23 mouse cellular contexts compared by ENCODE assay signal in genomic region chr5:113550759-113551158, GRCm38 (mm10).
DNase-seq lines count a peak whose midpoint lies in the region; ATAC-seq lines count a peak whose summit lies in the region.
"Had no signal": no experiment of that assay in that cellular context is flagged by ENCODE, and none has a peak within 500 bp of the region (broad histone marks: within the 10 kb centered on the region; RNA-seq: fewer than 3 reads in every experiment).

No protein-coding gene starts in this region.

- WGBS in hindbrain, embryonic 13.5 days: 34% methylated on average over 19 of the region's 19 CpGs
- 23% methylated on average over 19 of the region's 19 CpGs for WGBS in hindbrain, embryonic 12.5 days
- 28% methylated on average over 19 of the region's 19 CpGs for WGBS in midbrain, embryonic 10.5 days
- WGBS in midbrain, embryonic 14.5 days: 35% methylated on average over 19 of the region's 19 CpGs
- 21% methylated on average over 19 of the region's 19 CpGs for WGBS in intestine, embryonic 16.5 days

- DNase-seq in midbrain, embryonic 10.5 days (ENCODE audit: low spot score): no peak
- no peak for DNase-seq in midbrain, embryonic 14.5 days
- DNase-seq in R1 (ENCODE audit: low read depth, low spot score): peak; percentile 91
- peak; percentile 12 to 16 for DNase-seq in kidney, postnatal 4 days
- DNase-seq in heart, postnatal 10 days: no peak
- DNase-seq: adrenal gland, postnatal 14 days; B cell, adult 2 months; heart, postnatal 4 days; liver, embryonic 13.5 days; lung, adult 2 months; lung, postnatal 36 days; right cerebral cortex, postnatal 4 days; thymus, postnatal 14 days had no signal

- ATAC-seq in hindbrain, embryonic 13.5 days (ENCODE audit: low FRiP score): no peak
- ATAC-seq in hindbrain, embryonic 12.5 days (ENCODE audit: low FRiP score): no peak
- no peak for ATAC-seq in midbrain, embryonic 14.5 days (ENCODE audit: low FRiP score, low TSS enrichment)
- no peak for ATAC-seq in intestine, embryonic 16.5 days
- ATAC-seq: forebrain, embryonic 15.5 days; hindbrain, embryonic 16.5 days; midbrain, embryonic 15.5 days had no signal

- intact Hi-C loops in heart, postnatal 10 days (cut with DNase I): no loop called here

- H3K4me2 ChIP-seq in hindbrain, embryonic 13.5 days: no peak overlapping the region
- no peak overlapping the region for H3K4me2 ChIP-seq in hindbrain, embryonic 12.5 days (replicated peaks)
- no peak overlapping the region for H3K4me2 ChIP-seq in midbrain, embryonic 14.5 days (ENCODE audit: low read length)
- H3K4me2 ChIP-seq in intestine, embryonic 16.5 days (ENCODE audit: low read depth, low read length): no peak overlapping the region
- H3K4me2 ChIP-seq: embryonic facial prominence, embryonic 15.5 days; forebrain, embryonic 15.5 days; heart, embryonic 15.5 days; liver, embryonic 13.5 days; midbrain, embryonic 15.5 days; neural tube, embryonic 13.5 days had no signal

- H3K36me3 ChIP-seq in hindbrain, embryonic 13.5 days: no peaks in the 10 kb centered on the region
- H3K36me3 ChIP-seq in hindbrain, embryonic 12.5 days: no peaks in the 10 kb centered on the region
- no peaks in the 10 kb centered on the region for H3K36me3 ChIP-seq in midbrain, embryonic 10.5 days
- no peaks in the 10 kb centered on the region for H3K36me3 ChIP-seq in midbrain, embryonic 14.5 days (ENCODE audit: control insufficient read depth, insufficient read depth, low read length)
- no peaks in the 10 kb centered on the region for H3K36me3 ChIP-seq in intestine, embryonic 16.5 days (ENCODE audit: control insufficient read depth, insufficient read depth, low read length)
- H3K36me3 ChIP-seq: embryonic facial prominence, embryonic 15.5 days; forebrain, embryonic 15.5 days; heart, embryonic 15.5 days; liver, embryonic 13.5 days; midbrain, embryonic 15.5 days had no signal

- H3K9me3 ChIP-seq in hindbrain, embryonic 13.5 days: no peaks in the 10 kb centered on the region
- H3K9me3 ChIP-seq in hindbrain, embryonic 12.5 days (replicated peaks): no peaks in the 10 kb centered on the region
- H3K9me3 ChIP-seq in midbrain, embryonic 10.5 days (replicated peaks): no peaks in the 10 kb centered on the region
- H3K9me3 ChIP-seq in midbrain, embryonic 14.5 days (ENCODE audit: control insufficient read depth, low read length): no peaks in the 10 kb centered on the region
- H3K9me3 ChIP-seq in intestine, embryonic 16.5 days (ENCODE audit: control insufficient read depth, low read length): no peaks in the 10 kb centered on the region
- H3K9me3 ChIP-seq: embryonic facial prominence, embryonic 15.5 days; forebrain, embryonic 15.5 days; heart, embryonic 15.5 days; liver, embryonic 13.5 days; megakaryocyte, embryonic 14.5 days; midbrain, embryonic 15.5 days; neural tube, embryonic 13.5 days had no signal

- no peak overlapping the region for H3K27ac ChIP-seq in hindbrain, embryonic 13.5 days
- no peak overlapping the region for H3K27ac ChIP-seq in hindbrain, embryonic 12.5 days
- peak overlapping the region; percentile 17; the same call in 1 of the 2 replicates for H3K27ac ChIP-seq in midbrain, embryonic 10.5 days (replicated peaks)
- H3K27ac ChIP-seq in midbrain, embryonic 14.5 days (replicated peaks; ENCODE audit: low read depth, low read length): no peak overlapping the region
- H3K27ac ChIP-seq in intestine, embryonic 16.5 days (ENCODE audit: low read length): no peak overlapping the region
- H3K27ac ChIP-seq: embryonic facial prominence, embryonic 15.5 days; forebrain, embryonic 15.5 days; heart, embryonic 15.5 days; liver, embryonic 13.5 days; midbrain, embryonic 15.5 days; neural tube, embryonic 13.5 days had no signal

- H3K4me3 ChIP-seq in hindbrain, embryonic 13.5 days: no peak overlapping the region
- no peak overlapping the region for H3K4me3 ChIP-seq in hindbrain, embryonic 12.5 days
- no peak overlapping the region for H3K4me3 ChIP-seq in midbrain, embryonic 10.5 days
- no peak overlapping the region for H3K4me3 ChIP-seq in midbrain, embryonic 14.5 days (replicated peaks; ENCODE audit: low read depth, low read length)
- no peak overlapping the region for H3K4me3 ChIP-seq in intestine, embryonic 16.5 days (ENCODE audit: low read length)
- H3K4me3 ChIP-seq: embryonic facial prominence, embryonic 15.5 days; forebrain, embryonic 15.5 days; heart, embryonic 15.5 days; liver, embryonic 13.5 days; megakaryocyte, embryonic 14.5 days; midbrain, embryonic 15.5 days; neural tube, embryonic 13.5 days had no signal

- peak overlapping the region; percentile 29; the same call in 1 of the 2 replicates for H3K9ac ChIP-seq in hindbrain, embryonic 13.5 days
- H3K9ac ChIP-seq in hindbrain, embryonic 12.5 days: no peak overlapping the region
- no peak overlapping the region for H3K9ac ChIP-seq in midbrain, embryonic 14.5 days (replicated peaks; ENCODE audit: low read length)
- no peak overlapping the region for H3K9ac ChIP-seq in intestine, embryonic 16.5 days (ENCODE audit: low read depth, low read length)
- H3K9ac ChIP-seq: embryonic facial prominence, embryonic 15.5 days; forebrain, embryonic 15.5 days; heart, embryonic 15.5 days; liver, embryonic 13.5 days; midbrain, embryonic 15.5 days; neural tube, embryonic 13.5 days had no signal

- peaks cover 42% of the 10 kb centered on the region for H3K27me3 ChIP-seq in hindbrain, embryonic 13.5 days
- H3K27me3 ChIP-seq in hindbrain, embryonic 12.5 days: peaks cover 28% of the 10 kb centered on the region
- peaks cover 39% of the 10 kb centered on the region for H3K27me3 ChIP-seq in midbrain, embryonic 10.5 days (ENCODE audit: low read depth, poor library complexity, severe bottlenecking)
- no peaks in the 10 kb centered on the region for H3K27me3 ChIP-seq in midbrain, embryonic 14.5 days (ENCODE audit: control insufficient read depth, insufficient read depth, low read length)
- H3K27me3 ChIP-seq in intestine, embryonic 16.5 days (replicated peaks; ENCODE audit: control insufficient read depth, insufficient read depth, low read length): no peaks in the 10 kb centered on the region

- peaks cover 41% of the 10 kb centered on the region for H3K4me1 ChIP-seq in hindbrain, embryonic 13.5 days (replicated peaks)
- H3K4me1 ChIP-seq in hindbrain, embryonic 12.5 days: peaks cover 19% of the 10 kb centered on the region
- peaks cover 35% of the 10 kb centered on the region for H3K4me1 ChIP-seq in midbrain, embryonic 10.5 days
- peaks cover 14% of the 10 kb centered on the region; the same call in 1 of the 2 replicates for H3K4me1 ChIP-seq in midbrain, embryonic 14.5 days (ENCODE audit: control insufficient read depth, insufficient read depth, low read length)
- no peaks in the 10 kb centered on the region for H3K4me1 ChIP-seq in intestine, embryonic 16.5 days (ENCODE audit: control insufficient read depth, insufficient read depth, low read length)
- H3K4me1 ChIP-seq: liver, embryonic 13.5 days; megakaryocyte, embryonic 14.5 days had no signal

Comparison
In these comparisons a context has a peak if more than half of its experiments do, and no peak if none do; other contexts are left out.
1. DNase-seq: peak in R1 (single experiment) and kidney, postnatal 4 days (2 of 2); none in midbrain, embryonic 10.5 days (single experiment), midbrain, embryonic 14.5 days (single experiment) and heart, postnatal 10 days (0 of 2).